Mouse (Mus musculus) cerebellum, adult 2 months (tissue): ENCODE results near the gene Hoxc5.

Experiments
- CTCF ChIP-seq: fragments of 200-500 bp; IDR thresholded peaks from 2 replicates; pipeline ENCODE4 v1.5.1; 2011; ENCODE audit warnings: low read depth, mild to moderate bottlenecking, control low read depth, low read length, moderate library complexity, borderline replicate concordance; ENCODE audit not compliant: insufficient read depth
- POLR2A ChIP-seq: fragments of 200-500 bp; IDR thresholded peaks from 2 replicates; pipeline ENCODE4 v1.6.1; 2011; ENCODE audit warnings: low read length, control low read depth, borderline replicate concordance; ENCODE audit not compliant: insufficient read depth

DNA sequence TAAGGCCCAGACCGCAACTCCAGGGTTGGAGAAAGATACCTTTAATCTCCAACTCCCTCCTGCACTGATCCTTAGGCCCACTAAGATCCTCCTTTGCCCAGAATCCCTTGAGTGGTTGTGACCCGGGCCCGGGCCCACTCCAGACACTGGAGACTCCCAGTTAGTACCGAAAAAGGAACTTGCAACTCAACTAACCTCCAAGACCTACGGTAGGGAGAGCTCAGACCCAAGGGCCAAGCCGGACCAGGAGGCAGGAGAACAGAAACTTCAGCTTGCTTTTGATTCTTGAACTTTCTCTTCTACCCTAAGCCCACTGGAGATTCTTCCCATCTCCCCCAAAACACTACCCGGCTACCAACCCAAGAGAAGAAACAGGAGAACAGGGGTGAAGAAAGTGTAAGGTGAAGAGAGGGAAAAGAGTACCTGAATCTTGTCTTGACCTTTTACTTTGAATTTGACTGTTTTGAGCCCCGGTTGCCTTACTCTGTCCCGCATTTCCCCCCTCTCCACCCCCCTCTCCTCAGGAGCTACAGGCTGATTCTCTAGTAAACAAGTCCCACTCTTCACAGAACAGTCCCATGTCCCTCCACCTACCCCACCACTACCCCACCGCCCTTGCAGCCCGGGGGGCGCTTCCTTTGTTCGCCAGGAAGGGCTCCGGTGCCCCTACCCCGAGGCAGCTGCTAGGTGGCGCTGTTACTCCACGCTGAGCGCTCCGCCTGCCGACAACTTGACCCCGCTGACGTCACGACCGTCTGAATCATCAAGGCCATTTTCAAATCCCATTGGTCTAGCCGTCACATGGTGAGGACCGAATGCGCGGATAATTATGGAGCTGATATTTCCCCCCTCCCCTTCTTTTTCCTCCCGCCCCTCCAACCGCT lies 1.1 kb upstream of the Hoxc5 start:
- TF ChIP-seq POLR2A = no peak
- peak; percentile 19; the same call in 1 of the 2 replicates for TF ChIP-seq CTCF
